Mouse (Mus musculus) lung, embryonic 15.5 days (tissue): ENCODE data around the gene Ltbr. TPM values are rescaled to one million over a fixed set of nuclear protein-coding genes. Genes with fewer than 3 reads are reported as not detected.

ENCODE experiments used
- ATAC-seq: fragments of 200-750 bp; cut with Nextera tagmentation; 2 replicates; pipeline ENCODE4 v1.8.0; 2017; ENCODE audit warnings: moderate number of reproducible peaks, borderline replicate concordance; ENCODE audit not compliant: low FRiP score, low TSS enrichment; ENCODE audit errors: extremely low read depth
- H3K27ac ChIP-seq: fragments of 300-500 bp; sonication (generic); 2 replicates; pipeline ENCODE4 v1.5.1; 2015; ENCODE audit warnings: moderate library complexity, mild to moderate bottlenecking, inconsistent platforms
- H3K27me3 ChIP-seq: fragments of 300-500 bp; sonication (generic); 2 replicates; pipeline ENCODE4 v1.6.1; 2015; ENCODE audit warnings: inconsistent platforms
- H3K36me3 ChIP-seq: fragments of 300-500 bp; sonication (generic); 2 replicates; pipeline ENCODE4 v1.6.1; 2015; ENCODE audit warnings: inconsistent platforms
- H3K4me1 ChIP-seq: fragments of 300-500 bp; sonication (generic); 2 replicates; pipeline ENCODE4 v1.6.1; 2015; ENCODE audit warnings: inconsistent platforms
- H3K4me2 ChIP-seq: fragments of 300-500 bp; sonication (generic); 2 replicates; pipeline ENCODE4 v1.6.1; 2015; ENCODE audit warnings: inconsistent platforms, mild to moderate bottlenecking, moderate library complexity
- H3K4me3 ChIP-seq: fragments of 300-500 bp; sonication (generic); 2 replicates; pipeline ENCODE4 v1.5.1; 2015; ENCODE audit warnings: mild to moderate bottlenecking, inconsistent platforms
- H3K9ac ChIP-seq: fragments of 300-500 bp; sonication (generic); 2 replicates; pipeline ENCODE4 v1.6.1; 2015; ENCODE audit warnings: inconsistent platforms
- H3K9me3 ChIP-seq: fragments of 300-500 bp; sonication (generic); 2 replicates; pipeline ENCODE4 v1.6.1; 2016; ENCODE audit warnings: inconsistent platforms
- WGBS: fragments of 180-500 bp; shearing (Covaris S2); methylation state at CpG from one replicate; pipeline ENCODE4 v1.1.7; 2015; 5-methylcytosine and 5-hydroxymethylcytosine counted together
- polyA plus RNA-seq: library from polyadenylated mRNA; unstranded; fragments of >200 nt; fragmentation: Nextera tagmentation; extraction: Ambion mirVana; gene quantifications from 2 replicates; pipeline ENCODE4 v1.2.1, GENCODE M21; 2015

Gene Ltbr
- polyA plus RNA-seq, 1 experiment from 2014 or later, result 82.5 TPM

GRCm38 (mm10) chr6:125352811-125353210 lies 39.1 kb upstream of the Ltbr start:
- no peak overlapping the region for H3K9ac ChIP-seq
- no peak for ATAC-seq

DNA sequence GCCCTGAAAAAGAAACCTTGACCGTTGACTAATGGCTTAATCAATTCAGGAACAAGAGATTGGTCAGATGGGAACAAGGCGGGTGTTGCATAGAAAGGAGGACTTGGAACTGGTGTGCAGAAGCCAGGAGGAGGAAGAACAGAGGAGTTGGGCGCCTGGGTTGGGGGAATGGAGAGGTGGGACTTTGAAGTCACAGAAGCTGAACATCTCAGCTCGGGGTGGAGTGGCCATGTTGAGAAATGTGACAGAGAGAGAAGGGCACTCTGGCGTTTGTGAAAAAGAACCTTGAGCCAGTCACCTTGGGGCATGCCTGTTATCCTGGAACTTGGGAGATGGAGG lies 38.3 kb upstream of the Ltbr start:
- peak overlapping the region; percentile 77 for H3K4me2 ChIP-seq
- H3K4me1 ChIP-seq, result peaks cover 71% of the 10 kb centered on the region
- H3K27me3 ChIP-seq, result no peaks in the 10 kb centered on the region
- H3K36me3 ChIP-seq, result peaks cover 1% of the 10 kb centered on the region
- H3K9ac ChIP-seq, result no peak overlapping the region
- no peak overlapping the region for H3K27ac ChIP-seq
- H3K9me3 ChIP-seq, result no peaks in the 10 kb centered on the region
- no peak overlapping the region for H3K4me3 ChIP-seq
- no peak for ATAC-seq
- WGBS, result 51% methylated on average over 5 of the region's 5 CpGs

More at GRCm38 (mm10) chr6:125352811-125353210, 39.1 kb upstream of the Ltbr start:
- Histone ChIP-seq H3K27me3 (no peaks in the 10 kb centered on the region), H3K9me3 (no peaks in the 10 kb centered on the region), H3K27ac (0 out of 2 replicates have a peak overlapping the region, but pooled peaks have one; percentile 17), H3K4me3 (no peak overlapping the region), H3K4me2 (peak overlapping the region; percentile 77; the same call in 1 of the 2 replicates), H3K4me1 (peaks cover 71% of the 10 kb centered on the region), H3K36me3 (peaks cover 9% of the 10 kb centered on the region)
- 55% methylated on average over 4 of the region's 4 CpGs for WGBS

GRCm38 (mm10) chr6:125351368-125352045 lies 37.8 kb upstream of the Ltbr start:
- H3K9ac ChIP-seq, result peak overlapping the region; percentile 65
- H3K9me3 ChIP-seq, result no peaks in the 10 kb centered on the region
- H3K4me3 ChIP-seq, result peak overlapping the region; percentile 51
- no peaks in the 10 kb centered on the region for H3K27me3 ChIP-seq
- peaks cover 68% of the 10 kb centered on the region for H3K4me1 ChIP-seq
- peak overlapping the region; percentile 77 for H3K4me2 ChIP-seq
- no peak overlapping the region for H3K27ac ChIP-seq
- 43% methylated on average over 8 of the region's 8 CpGs for WGBS
- H3K36me3 ChIP-seq, result no peaks in the 10 kb centered on the region
- ATAC-seq, result no peak

DNA sequence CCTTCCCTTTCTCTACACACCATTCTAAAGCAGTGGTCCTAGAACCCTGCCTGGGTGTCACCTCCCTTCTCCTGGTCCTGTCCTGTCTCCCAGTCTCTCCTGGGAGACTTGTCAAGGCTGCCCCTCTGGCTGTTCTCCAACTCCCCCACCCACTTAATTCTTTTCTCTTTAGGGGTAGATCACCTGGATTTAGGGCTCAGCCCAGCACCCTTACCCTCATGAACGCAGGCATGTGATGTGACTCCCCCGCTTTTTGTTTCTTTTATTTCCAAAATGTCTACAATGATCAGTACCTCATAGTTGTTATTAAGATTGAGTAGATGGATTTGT lies 37.3 kb upstream of the Ltbr start:
- H3K36me3 ChIP-seq, result no peaks in the 10 kb centered on the region
- H3K4me2 ChIP-seq, result peak overlapping the region; percentile 77
- no peaks in the 10 kb centered on the region for H3K27me3 ChIP-seq
- no peak for ATAC-seq
- H3K9ac ChIP-seq, result peak overlapping the region; percentile 65
- WGBS, result 60% methylated on average over 2 of the region's 2 CpGs
- peak overlapping the region; percentile 79 for H3K27ac ChIP-seq
- H3K9me3 ChIP-seq, result no peaks in the 10 kb centered on the region
- H3K4me3 ChIP-seq, result peak overlapping the region; percentile 51
- peaks cover 64% of the 10 kb centered on the region for H3K4me1 ChIP-seq

GRCm38 (mm10) chr6:125350231-125350994 lies 36.7 kb upstream of the Ltbr start:
- Histone ChIP-seq H3K36me3 (no peaks in the 10 kb centered on the region), H3K4me2 (peak overlapping the region; percentile 77), H3K4me1 (peaks cover 62% of the 10 kb centered on the region), H3K27ac (peak overlapping the region; percentile 79), H3K4me3 (peak overlapping the region; percentile 51), H3K9me3 (no peaks in the 10 kb centered on the region), H3K27me3 (no peaks in the 10 kb centered on the region), H3K9ac (peak overlapping the region; percentile 65)
- ATAC-seq, result peak; percentile 11; the same call in 1 of the 2 replicates
- WGBS, result 2% methylated on average over 20 of the region's 20 CpGs

DNA sequence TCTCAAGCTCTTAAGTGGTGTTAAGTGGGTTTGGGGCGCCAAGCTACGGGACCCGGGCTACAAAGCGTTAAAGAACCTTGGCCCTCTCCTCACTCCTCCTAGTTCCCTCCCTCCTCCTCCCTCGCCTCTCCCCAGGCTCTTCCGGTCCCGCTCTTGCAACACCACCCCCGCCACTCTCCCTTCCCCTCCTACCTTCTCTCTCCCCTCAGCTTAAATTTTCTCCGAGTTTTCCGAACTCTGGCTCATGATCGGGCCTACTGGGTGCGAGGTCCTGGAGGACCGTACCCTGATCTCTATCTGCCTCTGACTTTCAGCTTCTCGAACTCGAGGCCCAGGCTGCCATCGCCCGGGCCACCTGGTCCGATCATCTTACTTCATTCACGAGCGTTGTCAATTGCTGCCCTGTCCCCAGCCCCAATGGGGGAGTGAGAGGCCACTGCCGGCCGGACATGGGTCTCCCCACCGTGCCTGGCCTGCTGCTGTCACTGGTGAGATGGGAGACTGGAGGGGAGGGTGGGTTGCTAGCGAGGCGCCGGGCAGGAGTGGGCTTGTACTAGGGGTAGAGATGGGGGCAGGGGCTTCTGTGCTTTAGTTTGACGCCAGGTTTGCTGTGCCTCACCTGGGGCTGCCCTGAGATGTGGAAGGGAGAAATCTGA lies 36.0 kb upstream of the Ltbr start:
- H3K4me3 ChIP-seq, result peak overlapping the region; percentile 51
- peaks cover 62% of the 10 kb centered on the region for H3K4me1 ChIP-seq
- WGBS, result under 1% methylated on average over 27 of the region's 27 CpGs
- ATAC-seq, result peak; percentile 91
- no peaks in the 10 kb centered on the region for H3K9me3 ChIP-seq
- no peaks in the 10 kb centered on the region for H3K36me3 ChIP-seq
- no peaks in the 10 kb centered on the region for H3K27me3 ChIP-seq
- peak overlapping the region; percentile 65 for H3K9ac ChIP-seq
- peak overlapping the region; percentile 79 for H3K27ac ChIP-seq
- peak overlapping the region; percentile 77 for H3K4me2 ChIP-seq

- peak; percentile 51; the same call in 1 of the 2 replicates for ATAC-seq
- Histone ChIP-seq H3K4me1 (peaks cover 62% of the 10 kb centered on the region), H3K4me2 (peak within 1 kb of the TSS; percentile 77), H3K27me3 (no peaks in the 10 kb centered on the region), H3K9ac (peak within 1 kb of the TSS; percentile 65), H3K4me3 (peak within 1 kb of the TSS; percentile 51), H3K9me3 (no peaks in the 10 kb centered on the region), H3K36me3 (no peaks in the 10 kb centered on the region), H3K27ac (peak within 1 kb of the TSS; percentile 79)
- WGBS, result 6% methylated on average over 22 of the region's 22 CpGs
Measured at GRCm38 (mm10) chr6:125348721-125349574, 35.3 kb upstream of the Ltbr start, which contains the start of gene Tnfrsf1a. Tnfrsf1a (plus strand) TSS chr6:125349362.

DNA sequence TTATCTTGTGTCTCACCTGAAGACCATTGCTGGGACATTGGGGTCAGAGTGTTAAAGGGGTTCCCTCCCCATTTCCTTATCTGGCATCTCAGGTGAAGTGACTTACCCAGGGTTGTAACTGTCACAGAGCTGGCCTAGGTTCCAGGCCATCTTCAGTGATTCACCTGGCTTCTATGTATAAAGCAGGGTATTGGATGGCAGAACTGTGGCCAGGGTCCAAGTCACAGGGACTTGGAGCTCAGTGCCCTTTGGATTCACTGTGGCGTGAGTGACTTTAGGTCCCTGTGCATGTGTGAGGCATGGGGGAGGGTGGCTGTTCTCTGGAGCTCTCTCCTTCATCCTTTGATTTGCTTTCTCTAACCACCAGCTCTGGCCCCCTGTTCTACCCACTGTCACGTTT lies 32.3 kb upstream of the Ltbr start:
- Histone ChIP-seq H3K27me3 (no peaks in the 10 kb centered on the region), H3K9me3 (no peaks in the 10 kb centered on the region), H3K4me2 (no peak overlapping the region), H3K9ac (no peak overlapping the region), H3K27ac (no peak overlapping the region), H3K4me1 (peaks cover 43% of the 10 kb centered on the region), H3K36me3 (no peaks in the 10 kb centered on the region), H3K4me3 (no peak overlapping the region)
- no peak for ATAC-seq
- WGBS, result 56% methylated on average over 2 of the region's 2 CpGs

DNA sequence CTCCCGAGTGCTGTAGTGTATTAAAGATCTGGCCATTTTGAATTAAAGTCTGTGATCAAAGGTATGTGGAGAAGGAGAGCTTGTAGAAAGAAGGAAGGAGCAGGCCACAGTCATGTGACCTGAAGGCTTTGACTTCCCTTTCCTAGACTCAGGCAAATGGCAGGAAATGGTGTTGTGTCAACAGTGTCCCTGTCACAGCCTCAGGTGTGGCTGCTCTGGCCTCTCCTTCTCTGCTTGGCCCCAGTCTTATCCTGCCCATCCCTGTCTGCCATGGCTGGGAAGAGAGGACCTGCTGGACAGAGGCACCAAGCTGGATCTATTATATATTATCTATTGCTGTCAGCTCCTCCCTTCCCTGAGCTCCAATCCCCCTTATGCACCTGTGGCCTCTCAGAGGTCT lies 31.9 kb upstream of the Ltbr start:
- WGBS, result 50% methylated on average over 1 of the region's 1 CpGs
- no peaks in the 10 kb centered on the region for H3K36me3 ChIP-seq

DNA sequence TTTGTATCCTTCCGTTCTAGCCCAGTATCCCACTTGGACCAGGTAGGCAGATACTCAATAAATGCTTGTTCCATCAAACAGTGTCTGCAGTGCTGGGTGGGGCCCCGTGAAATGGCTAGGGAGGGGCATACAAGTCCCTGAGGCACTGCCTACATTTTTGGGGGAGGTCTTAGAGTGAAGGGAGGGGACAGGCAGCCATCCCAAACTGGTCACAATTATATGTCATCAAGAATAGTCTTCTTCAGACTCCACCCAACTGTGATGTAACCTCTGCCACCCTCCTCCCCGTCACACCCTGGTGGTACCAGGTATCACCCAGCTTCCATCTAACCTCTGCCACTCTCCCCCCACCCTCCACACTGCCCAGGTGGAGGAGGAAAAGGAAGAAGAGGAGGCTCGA lies 31.2 kb upstream of the Ltbr start:
- H3K9ac ChIP-seq, result no peak overlapping the region
- H3K4me3 ChIP-seq, result no peak overlapping the region
- no peak overlapping the region for H3K4me2 ChIP-seq
- H3K27me3 ChIP-seq, result no peaks in the 10 kb centered on the region
- 51% methylated on average over 4 of the region's 4 CpGs for WGBS
- no peak for ATAC-seq
- no peaks in the 10 kb centered on the region for H3K9me3 ChIP-seq
- peaks cover 50% of the 10 kb centered on the region for H3K4me1 ChIP-seq
- H3K27ac ChIP-seq, result no peak overlapping the region; the same call in 1 of the 2 replicates
- H3K36me3 ChIP-seq, result no peaks in the 10 kb centered on the region

More for the DNA sequence above, 31.9 kb upstream of the Ltbr start:
- Histone ChIP-seq H3K27ac (no peak overlapping the region), H3K27me3 (no peaks in the 10 kb centered on the region), H3K4me1 (peaks cover 45% of the 10 kb centered on the region), H3K9me3 (no peaks in the 10 kb centered on the region), H3K9ac (no peak overlapping the region), H3K4me3 (no peak overlapping the region), H3K4me2 (no peak overlapping the region)
- ATAC-seq, result no peak

DNA sequence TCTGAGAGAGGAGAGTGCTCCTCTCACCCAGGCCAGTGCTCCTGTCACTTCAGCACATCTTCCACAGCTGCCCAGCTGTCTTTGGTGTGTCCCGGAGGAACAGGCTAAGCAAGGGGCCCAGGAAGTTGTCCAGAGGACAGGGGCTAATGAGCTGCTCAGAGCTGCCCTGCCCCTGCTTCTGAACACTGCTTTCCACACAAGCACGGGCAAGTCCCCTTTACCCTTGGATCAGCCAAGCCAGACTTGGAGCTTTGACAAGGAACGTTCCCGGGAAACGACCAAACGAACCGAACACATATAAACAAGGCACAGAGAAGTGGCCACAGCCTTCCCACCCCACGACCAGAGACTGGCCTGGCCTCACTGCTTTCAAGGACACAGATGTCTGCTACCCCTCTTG lies 30.4 kb upstream of the Ltbr start:
- WGBS, result 10% methylated on average over 8 of the region's 8 CpGs
- Histone ChIP-seq H3K36me3 (no peaks in the 10 kb centered on the region), H3K27me3 (no peaks in the 10 kb centered on the region), H3K9ac (no peak overlapping the region), H3K4me1 (peaks cover 49% of the 10 kb centered on the region), H3K4me2 (no peak overlapping the region), H3K4me3 (no peak overlapping the region), H3K9me3 (no peaks in the 10 kb centered on the region), H3K27ac (peak overlapping the region; percentile 60)
- 0 out of 2 replicates have a peak, but pooled peaks have one; percentile 41 for ATAC-seq
